Mouse (Mus musculus) liver, embryonic 14.5 days (tissue): ENCODE data around the gene Lhb. TPM values are rescaled to one million over a fixed set of nuclear protein-coding genes. Genes with fewer than 3 reads are reported as not detected.

Source experiments
- ATAC-seq: fragments of 200-750 bp; cut with Nextera tagmentation; 2 replicates; pipeline ENCODE4 v1.8.0; 2017; ENCODE audit warnings: moderate number of reproducible peaks, mild to moderate bottlenecking, moderate library complexity; ENCODE audit not compliant: insufficient read depth
- DNase-seq, 3 experiments: peaks; one replicate each; pipeline ENCODE4 v3.0.0-alpha.2; 2012 to 2013; ENCODE audit warnings: low read depth in 3 of 3, low spot score in 3 of 3
- H3K27ac ChIP-seq: fragments of 300-500 bp; sonication (generic); 2 replicates; pipeline ENCODE4 v1.5.1; 2014; ENCODE audit warnings: moderate library complexity, mild to moderate bottlenecking, control low read depth, inconsistent platforms
- H3K27me3 ChIP-seq: fragments of 300-500 bp; sonication (generic); 2 replicates; pipeline ENCODE4 v1.6.1; 2014; ENCODE audit warnings: mild to moderate bottlenecking, low read length, moderate library complexity; ENCODE audit not compliant: control insufficient read depth, insufficient read depth
- H3K36me3 ChIP-seq: fragments of 300-500 bp; sonication (generic); replicated peaks from 2 replicates; pipeline ENCODE4 v1.6.1; 2014; ENCODE audit warnings: low read depth; ENCODE audit not compliant: control insufficient read depth, insufficient read depth
- H3K4me1 ChIP-seq, 2 experiments: fragments of 200-500 bp in 1 of 2; fragments of 300-500 bp in 1 of 2; sonication (generic) in 1 of 2; replicated peaks; 2 replicates each; pipeline ENCODE4 v1.6.1; 2012 to 2014; ENCODE audit warnings: antibody characterized with exemption in 1 of 2, inconsistent platforms in 1 of 2, low read length in 1 of 2; ENCODE audit not compliant: control insufficient read depth in 2 of 2, insufficient read depth in 2 of 2
- H3K4me2 ChIP-seq: fragments of 300-500 bp; sonication (generic); 2 replicates; pipeline ENCODE4 v1.6.1; 2014; ENCODE audit warnings: low read depth, mild to moderate bottlenecking, control low read depth, moderate library complexity
- H3K4me3 ChIP-seq, 2 experiments: fragments of 200-500 bp in 1 of 2; fragments of 300-500 bp in 1 of 2; sonication (generic) in 1 of 2; 2 replicates each; pipeline ENCODE4 v1.5.1; 2012 to 2014; ENCODE audit warnings: low read depth in 2 of 2, low read length in 2 of 2, mild to moderate bottlenecking in 2 of 2, control low read depth in 1 of 2, inconsistent platforms in 1 of 2, moderate library complexity in 1 of 2; ENCODE audit not compliant: insufficient read depth in 1 of 2
- H3K9ac ChIP-seq: fragments of 300-500 bp; sonication (generic); replicated peaks from 2 replicates; pipeline ENCODE4 v1.6.1; 2014; ENCODE audit warnings: mild to moderate bottlenecking, control low read depth, moderate library complexity
- H3K9me3 ChIP-seq: fragments of 300-500 bp; sonication (generic); 2 replicates; pipeline ENCODE4 v1.6.1; 2016; ENCODE audit warnings: low read length, mixed read lengths; ENCODE audit not compliant: control insufficient read depth
- CTCF ChIP-seq: IDR thresholded peaks from 2 replicates; pipeline ENCODE4 v1.5.1; 2016; ENCODE audit warnings: antibody characterized with exemption, low read depth, control low read depth
- EP300 ChIP-seq: IDR thresholded peaks from 2 replicates; pipeline ENCODE4 v1.6.1; 2016; ENCODE audit warnings: antibody characterized with exemption, low read depth
- WGBS: fragments of 180-500 bp; shearing (Covaris S2); extraction: QIAGEN DNeasy Blood & Tissue Kit; methylation state at CpG from one replicate; pipeline ENCODE4 v1.1.7; 2014; ENCODE audit not compliant: insufficient replicate concordance; 5-methylcytosine and 5-hydroxymethylcytosine counted together
- polyA plus RNA-seq, 2 experiments: library from polyadenylated mRNA; depleted of rRNA in 1 of 2; stranded (reverse) in 1 of 2; unstranded in 1 of 2; fragments of >200 nt; fragmentation: Nextera tagmentation in 1 of 2; extraction: Ambion mirVana in 1 of 2; gene quantifications; 2 replicates each; pipeline versions ENCODE4 v1.2.1 to v1.2.3; 2012 to 2014

Lhb gene
- polyA plus RNA-seq (2012; rRNA removed) (not detected in 2 replicates), polyA plus RNA-seq (2014; fragmentation: Nextera tagmentation; extraction: Ambion mirVana) (not detected in 2 replicates)

- Histone ChIP-seq H3K9ac (no peak within 1 kb of the TSS), H3K27me3 (peaks cover 36% of the 10 kb centered on the region), H3K4me1 (no peaks in the 10 kb centered on the region), H3K36me3 (peaks cover 24% of the 10 kb centered on the region), H3K4me3 (no peak within 1 kb of the TSS), H3K4me2 (no peak within 1 kb of the TSS), H3K9me3 (no peaks in the 10 kb centered on the region), H3K27ac (no peak within 1 kb of the TSS)
- DNase-seq (no peak), ATAC-seq (no peak)
- no peak for TF ChIP-seq EP300
- TF ChIP-seq CTCF: no peak
- 66% methylated on average over 6 of the region's 6 CpGs for WGBS
Observed at GRCm38 (mm10) chr7:45420615-45420919, at the start of gene Lhb. Gene Lhb (plus strand): TSS chr7:45420820.

GRCm38 (mm10) chr7:45372371-45372770 lies 48.2 kb upstream of the Lhb start:
- Histone ChIP-seq H3K27ac (no peak overlapping the region), H3K36me3 (peaks cover 35% of the 10 kb centered on the region), H3K27me3 (peaks cover 22% of the 10 kb centered on the region), H3K4me2 (no peak overlapping the region), H3K4me3 (no peak overlapping the region), H3K9me3 (no peaks in the 10 kb centered on the region), H3K9ac (no peak overlapping the region), H3K4me1 (peaks cover 5 to 6% of the 10 kb centered on the region in 2 experiments; a peak in 3 of 4 replicates)
- 75% methylated on average over 5 of the region's 5 CpGs for whole genome bisulfite sequencing
- no peak for DNase-seq
- TF ChIP-seq EP300 (no peak), CTCF (no peak)
- ATAC-seq: no peak

- Histone ChIP-seq H3K9me3 (no peaks in the 10 kb centered on the region), H3K4me2 (no peak overlapping the region), H3K4me3 (no peak overlapping the region), H3K27ac (no peak overlapping the region), H3K27me3 (peaks cover 8% of the 10 kb centered on the region), H3K9ac (no peak overlapping the region), H3K4me1 (peaks cover 2 to 5% of the 10 kb centered on the region in 2 experiments; a peak in 2 of 4 replicates), H3K36me3 (peaks cover 58% of the 10 kb centered on the region)
- DNase-seq (no peak), ATAC-seq (no peak)
- WGBS: 79% methylated on average over 8 of the region's 8 CpGs
- no peak for TF ChIP-seq EP300
- no peak for TF ChIP-seq CTCF
Observed at GRCm38 (mm10) chr7:45374620-45375019, 46.0 kb upstream of the Lhb start.

- DNase-seq: no peak
- H3K4me1 ChIP-seq: no peaks in the 10 kb centered on the region
- WGBS: 67% methylated on average over 1 of the region's 1 CpGs
- TF ChIP-seq EP300: no peak
- no peak for TF ChIP-seq CTCF
- H3K9me3 ChIP-seq: no peaks in the 10 kb centered on the region
- H3K27ac ChIP-seq: no peak overlapping the region
- no peak overlapping the region for H3K9ac ChIP-seq
- no peak for ATAC-seq
- H3K36me3 ChIP-seq: peaks cover 72% of the 10 kb centered on the region
- no peak overlapping the region for H3K4me3 ChIP-seq
- H3K27me3 ChIP-seq: no peaks in the 10 kb centered on the region
- no peak overlapping the region for H3K4me2 ChIP-seq
Observed at GRCm38 (mm10) chr7:45376057-45376456, 44.6 kb upstream of the Lhb start.

GRCm38 (mm10) chr7:45386077-45386476 lies 34.5 kb upstream of the Lhb start:
- no peaks in the 10 kb centered on the region for H3K9me3 ChIP-seq
- H3K4me3 ChIP-seq: no peak overlapping the region
- TF ChIP-seq EP300 (no peak), CTCF (peak; percentile 39)
- no peak overlapping the region for H3K9ac ChIP-seq
- peaks cover 95% of the 10 kb centered on the region for H3K36me3 ChIP-seq
- 89% methylated on average over 3 of the region's 3 CpGs for WGBS
- H3K27ac ChIP-seq: no peak overlapping the region
- H3K4me1 ChIP-seq: no peaks in the 10 kb centered on the region
- no peak overlapping the region for H3K4me2 ChIP-seq
- ATAC-seq (no peak), DNase-seq (no peak)
- H3K27me3 ChIP-seq: no peaks in the 10 kb centered on the region
